Mouse (Mus musculus) heart, adult 2 months (tissue): ENCODE measurements around the gene Ppp2r1b. TPM values are rescaled to one million over a fixed set of nuclear protein-coding genes. Genes with fewer than 3 reads are reported as not detected.
A peak's percentile ranks its signal among the peaks of the same experiment; 100 is the strongest.

Source experiments
- DNase-seq, 2 experiments: peaks; one replicate each; pipeline ENCODE4 v3.0.0; 2021
- H3K27ac ChIP-seq: fragments of 200-600 bp; 2 replicates; pipeline ENCODE4 v1.8.1; 2022
- H3K27me3 ChIP-seq: fragments of 200-500 bp; 2 replicates; pipeline ENCODE4 v1.6.1; 2012; ENCODE audit warnings: mild to moderate bottlenecking, low read length, inconsistent platforms, mixed read lengths; ENCODE audit not compliant: control insufficient read depth, insufficient read depth
- H3K36me3 ChIP-seq: fragments of 200-500 bp; 2 replicates; pipeline ENCODE4 v1.6.1; 2012; ENCODE audit warnings: low read length, inconsistent platforms; ENCODE audit not compliant: control insufficient read depth, insufficient read depth
- H3K4me1 ChIP-seq: fragments of 200-500 bp; 2 replicates; pipeline ENCODE4 v1.6.1; 2011; ENCODE audit warnings: low read length; ENCODE audit not compliant: control insufficient read depth, insufficient read depth
- H3K4me3 ChIP-seq: fragments of 200-600 bp; 2 replicates; pipeline ENCODE4 v1.8.1; 2022
- H3K79me2 ChIP-seq: fragments of 200-500 bp; replicated peaks from 2 replicates; pipeline ENCODE4 v1.6.1; 2012; ENCODE audit warnings: mild to moderate bottlenecking, inconsistent platforms, low read length, moderate library complexity, mixed read lengths; ENCODE audit not compliant: control insufficient read depth, insufficient read depth
- H3K9ac ChIP-seq: fragments of 200-500 bp; 2 replicates; pipeline ENCODE4 v1.6.1; 2012; ENCODE audit warnings: low read depth, mild to moderate bottlenecking, control low read depth, inconsistent platforms, low read length, mixed read lengths
- CTCF ChIP-seq: fragments of 200-600 bp; IDR thresholded peaks from 2 replicates; pipeline ENCODE4 v1.8.1; 2022; ENCODE audit warnings: antibody characterized with exemption, mild to moderate bottlenecking, moderate library complexity
- EP300 ChIP-seq: fragments of 200-500 bp; IDR thresholded peaks from 2 replicates; pipeline ENCODE4 v1.6.1; 2011; ENCODE audit warnings: low read depth, low read length, control low read depth; ENCODE audit not compliant: insufficient read depth
- POLR2A ChIP-seq: fragments of 200-500 bp; IDR thresholded peaks from 2 replicates; pipeline ENCODE4 v1.6.1; 2011; ENCODE audit warnings: mild to moderate bottlenecking, low read depth, low read length, control low read depth; ENCODE audit not compliant: insufficient read depth
- WGBS: fragments of 180-500 bp; shearing (Covaris S2); methylation state at CpG from one replicate; pipeline ENCODE4 v1.1.7; 2018; 5-methylcytosine and 5-hydroxymethylcytosine counted together
- intact Hi-C: fragments of 180-260 bp; cut with DNase I; formaldehyde crosslinking; loops from one replicate; pipeline ENCODE4 v1.15.1; 2025
- polyA plus RNA-seq: library from polyadenylated mRNA; depleted of rRNA; stranded (reverse); fragments of >200 nt; gene quantifications from 2 replicates; pipeline ENCODE4 v1.2.3, GENCODE M21; 2012
- total RNA-seq, 2 experiments: library from RNA; stranded (reverse); gene quantifications; 2 replicates each; pipeline ENCODE4 v1.2.3; 2021

Ppp2r1b gene
- total and polyA plus RNA-seq, 3 experiments, result 5.4 to 10.8 (median 10.3) TPM

GRCm38 (mm10) chr9:50845547-50845946 lies 446 bp downstream of the Ppp2r1b start:
- intact Hi-C loops, result no loop called here
- Histone ChIP-seq H3K4me3 (no peak overlapping the region), H3K27ac (no peak overlapping the region), H3K4me1 (peaks cover 8% of the 10 kb centered on the region), H3K27me3 (no peaks in the 10 kb centered on the region), H3K79me2 (no peaks in the 10 kb centered on the region), H3K36me3 (no peaks in the 10 kb centered on the region), H3K9ac (no peak overlapping the region)
- no peak for TF ChIP-seq POLR2A
- no peak for TF ChIP-seq CTCF
- TF ChIP-seq EP300, result no peak
- no peak for DNase-seq
- WGBS, result 64% methylated on average over 9 of the region's 9 CpGs

GRCm38 (mm10) chr9:50847133-50847532 lies 2.0 kb downstream of the Ppp2r1b start:
- Histone ChIP-seq H3K27ac (no peak overlapping the region), H3K9ac (no peak overlapping the region), H3K79me2 (no peaks in the 10 kb centered on the region), H3K4me1 (peaks cover 3% of the 10 kb centered on the region), H3K36me3 (no peaks in the 10 kb centered on the region), H3K4me3 (no peak overlapping the region), H3K27me3 (no peaks in the 10 kb centered on the region)
- 92% methylated on average over 6 of the region's 6 CpGs for WGBS
- DNase-seq, result no peak
- TF ChIP-seq CTCF (no peak), EP300 (no peak), POLR2A (no peak)
- intact Hi-C loops, result no loop called here

- H3K9ac ChIP-seq, result no peak overlapping the region
- 70% methylated on average over 12 of the region's 12 CpGs for WGBS
- no peak overlapping the region for H3K4me3 ChIP-seq
- H3K36me3 ChIP-seq, result no peaks in the 10 kb centered on the region
- H3K4me1 ChIP-seq, result peaks cover 3% of the 10 kb centered on the region
- DNase-seq, result no peak
- no peak overlapping the region for H3K27ac ChIP-seq
- no peak for TF ChIP-seq POLR2A
- TF ChIP-seq CTCF, result no peak
- no peak for TF ChIP-seq EP300
- no peaks in the 10 kb centered on the region for H3K79me2 ChIP-seq
- intact Hi-C loops, result loop anchor here (2.0 kb wide), 1 partner anchor 205 kb away; no protein-coding TSS in a partner anchor
- no peaks in the 10 kb centered on the region for H3K27me3 ChIP-seq
Measured at GRCm38 (mm10) chr9:50847606-50848368, 2.7 kb downstream of the Ppp2r1b start.

- Histone ChIP-seq H3K9ac (no peak overlapping the region), H3K36me3 (no peaks in the 10 kb centered on the region), H3K27ac (no peak overlapping the region), H3K79me2 (no peaks in the 10 kb centered on the region), H3K27me3 (no peaks in the 10 kb centered on the region), H3K4me3 (no peak overlapping the region), H3K4me1 (peaks cover 3% of the 10 kb centered on the region)
- no peak for TF ChIP-seq EP300
- TF ChIP-seq CTCF, result no peak
- no peak for TF ChIP-seq POLR2A
- intact Hi-C loops, result loop anchor here (1.0 to 2.0 kb wide), 3 partner anchors 160 to 303 kb away; partner anchors contain the start of gene Sik2
- DNase-seq, result no peak
- WGBS, result 71% methylated on average over 5 of the region's 5 CpGs
Measured at GRCm38 (mm10) chr9:50848821-50849220, 3.7 kb downstream of the Ppp2r1b start.

- Histone ChIP-seq H3K9ac (no peak overlapping the region), H3K79me2 (no peaks in the 10 kb centered on the region), H3K36me3 (no peaks in the 10 kb centered on the region), H3K4me1 (peaks cover 3% of the 10 kb centered on the region), H3K27ac (no peak overlapping the region), H3K27me3 (no peaks in the 10 kb centered on the region), H3K4me3 (no peak overlapping the region)
- TF ChIP-seq POLR2A (no peak), CTCF (peak; percentile 98), EP300 (no peak)
- peak; percentile 86 to 91 for DNase-seq
- intact Hi-C loops, result loop anchor here (1.0 to 2.0 kb wide), 3 partner anchors 160 to 303 kb away; partner anchors contain the start of gene Sik2
- WGBS, result 18% methylated on average over 8 of the region's 8 CpGs
Measured at GRCm38 (mm10) chr9:50849249-50849648, 4.1 kb downstream of the Ppp2r1b start.

- Histone ChIP-seq H3K36me3 (no peaks in the 10 kb centered on the region), H3K27me3 (no peaks in the 10 kb centered on the region), H3K27ac (no peak overlapping the region), H3K4me1 (peaks cover 3% of the 10 kb centered on the region), H3K4me3 (no peak overlapping the region), H3K9ac (no peak overlapping the region), H3K79me2 (no peaks in the 10 kb centered on the region)
- DNase-seq, result no peak
- intact Hi-C loops, result loop anchor here (1.0 to 2.0 kb wide), 3 partner anchors 160 to 303 kb away; partner anchors contain the start of gene Sik2
- TF ChIP-seq POLR2A (no peak), EP300 (no peak), CTCF (no peak)
- 59% methylated on average over 9 of the region's 9 CpGs for WGBS
Measured at GRCm38 (mm10) chr9:50849755-50850154, 4.7 kb downstream of the Ppp2r1b start.
